Mouse (Mus musculus) CD4-positive helper T cell, adult 2 months (primary cell): ENCODE measurements around the gene Sptbn2.

ENCODE experiments used
- DNase-seq: peaks from one replicate; pipeline ENCODE4 v3.0.0-alpha.2; 2012; ENCODE audit warnings: low read depth, missing footprints, low spot score

Gene Sptbn2

GRCm38 (mm10) chr19:4772785-4773184 lies 61.8 kb downstream of the Sptbn2 start:
- DNase-seq: no peak

- no peak for DNase-seq
Observed at GRCm38 (mm10) chr19:4782891-4783290, 71.9 kb downstream of the Sptbn2 start.

GRCm38 (mm10) chr19:4785206-4785605 lies 74.2 kb downstream of the Sptbn2 start:
- DNase-seq: no peak

GRCm38 (mm10) chr19:4786313-4786712 lies 75.3 kb downstream of the Sptbn2 start:
- DNase-seq: no peak

- DNase-seq: no peak
Observed at GRCm38 (mm10) chr19:4793281-4793830, 82.4 kb downstream of the Sptbn2 start.

GRCm38 (mm10) chr19:4793831-4794422 lies 83.0 kb downstream of the Sptbn2 start, which contains the start of gene Rbm4:
Gene Rbm4 (minus strand): TSS chr19:4793901.
- DNase-seq: peak; percentile 99

- DNase-seq: no peak
Observed at GRCm38 (mm10) chr19:4795929-4796328, 85.0 kb downstream of the Sptbn2 start.

GRCm38 (mm10) chr19:4797846-4798245 lies 86.9 kb downstream of the Sptbn2 start:
- no peak for DNase-seq

GRCm38 (mm10) chr19:4799083-4799482 lies 88.1 kb downstream of the Sptbn2 start:
- no peak for DNase-seq
